Mouse (Mus musculus): ENCODE data around the gene Cyp4f40. TPM values are rescaled to one million over a fixed set of nuclear protein-coding genes. Genes with fewer than 3 reads are reported as not detected.
A peak's percentile ranks its signal among the peaks of the same experiment; 100 is the strongest.
"Not testable (repeated sequence)": the region's sequence is repeated elsewhere in the genome, so short reads cannot be mapped to it uniquely, and the experiment has no call there.

Cyp4f40 gene
- total RNA-seq (2021), result not detected
- long read RNA-seq, experiment 1, result 0 reads
- long read RNA-seq, experiment 2, result 0 reads

DNA sequence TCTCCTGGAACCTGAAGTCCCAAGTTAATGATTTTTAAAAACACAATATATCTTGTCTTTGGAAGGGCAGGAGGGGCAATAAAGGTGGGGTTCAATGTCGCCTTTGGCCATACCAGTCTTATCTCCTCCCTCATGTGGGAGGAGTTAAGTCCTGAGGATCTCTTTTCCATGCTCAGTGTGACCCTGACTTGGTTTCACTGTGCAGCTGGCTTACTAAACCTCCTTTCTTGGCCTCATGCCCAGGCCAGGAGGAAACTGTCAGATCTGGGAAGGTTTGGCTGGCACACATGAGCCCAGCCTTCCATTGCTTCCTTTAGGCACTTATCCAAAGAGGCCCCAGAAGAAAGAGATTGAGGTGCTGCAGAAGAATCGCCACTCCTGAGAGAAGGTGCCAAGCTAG lies at the start of gene Cyp4f40:
Gene Cyp4f40 (plus strand): TSS at position 189 of the 400 bp plus-strand sequence.
- TF ChIP-seq CTCF (IDR thresholded peaks at IDR 0.05), result no peak
- H3K4me3 ChIP-seq, result no peak within 1 kb of the TSS
- intact Hi-C loops (cut with DNase I), result no loop called here
- peak in 1 of 2 experiments; percentile 7 for DNase-seq (ENCODE audit: extremely low spot score in 1 of 2, low spot score in 2 of 2)
- no peak within 1 kb of the TSS for H3K27ac ChIP-seq

GRCm38 (mm10) chr17:32610231-32610630 lies 48.5 kb upstream of the Cyp4f40 start:
- H3K4me3 ChIP-seq; DNase-seq (ENCODE audit: extremely low spot score in 1 of 2, low spot score in 2 of 2); intact Hi-C loops (cut with DNase I); H3K27ac ChIP-seq: not testable (repeated sequence)

DNA sequence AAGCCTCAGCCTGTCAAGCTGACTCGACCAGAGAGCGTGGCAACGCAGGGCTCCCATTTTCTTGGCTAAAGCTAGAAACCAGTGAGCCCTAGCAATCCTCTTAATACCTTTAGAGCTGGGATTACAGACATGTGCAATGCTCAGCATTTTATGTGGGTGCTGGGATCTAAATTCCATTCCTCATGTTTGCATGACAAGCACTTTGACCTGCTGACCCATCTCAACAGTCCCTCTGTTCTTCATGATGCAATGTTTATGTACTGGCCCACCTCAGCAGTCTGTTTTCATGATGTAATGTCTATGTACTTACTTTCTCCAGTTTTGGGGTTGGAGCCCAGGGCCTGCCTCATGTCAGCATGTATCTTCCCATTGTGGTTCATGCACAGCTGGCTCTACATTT lies 47.8 kb upstream of the Cyp4f40 start:
- intact Hi-C loops (cut with DNase I), result no loop called here
- Histone ChIP-seq H3K27ac (no peak overlapping the region), H3K4me3 (no peak overlapping the region)
- TF ChIP-seq CTCF (IDR thresholded peaks at IDR 0.05), result no peak
- no peak for DNase-seq (ENCODE audit: extremely low spot score in 1 of 2, low spot score in 2 of 2)

- no peak for DNase-seq (ENCODE audit: extremely low spot score in 1 of 2, low spot score in 2 of 2)
- intact Hi-C loops (cut with DNase I), result no loop called here
- Histone ChIP-seq H3K4me3 (no peak overlapping the region), H3K27ac (no peak overlapping the region)
- no peak for TF ChIP-seq CTCF (IDR thresholded peaks at IDR 0.05)
Observed at GRCm38 (mm10) chr17:32612417-32612816, 46.3 kb upstream of the Cyp4f40 start.

GRCm38 (mm10) chr17:32617252-32617651 lies 41.4 kb upstream of the Cyp4f40 start:
- TF ChIP-seq CTCF (IDR thresholded peaks at IDR 0.05), result no peak
- intact Hi-C loops (cut with DNase I), result no loop called here
- Histone ChIP-seq H3K4me3 (no peak overlapping the region), H3K27ac (no peak overlapping the region)
- no peak for DNase-seq (ENCODE audit: extremely low spot score in 1 of 2, low spot score in 2 of 2)

DNA sequence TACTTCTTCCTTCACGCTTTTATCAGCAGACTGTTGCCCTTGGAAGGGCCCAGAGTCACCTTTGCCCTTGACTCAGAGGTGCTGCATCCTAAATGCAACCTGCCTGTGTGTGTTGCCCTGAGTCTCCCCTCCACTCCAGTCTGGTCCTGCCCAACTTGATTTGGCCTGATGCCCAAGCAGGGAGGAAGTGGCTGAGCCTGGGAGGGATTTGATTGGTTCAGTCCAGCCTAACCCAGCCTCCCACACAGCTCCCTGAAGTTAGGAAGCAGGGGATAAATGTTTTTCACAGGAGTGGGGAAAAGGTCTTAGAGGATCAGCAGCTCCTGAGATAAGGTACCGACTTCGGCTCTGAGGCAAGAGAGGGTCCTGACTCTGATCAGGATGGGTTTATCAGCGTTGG lies 37.7 kb upstream of the Cyp4f40 start, which contains the start of gene Cyp4f37:
Gene Cyp4f37 (plus strand): TSS at position 292 of the 400 bp plus-strand sequence.
- H3K27ac ChIP-seq; intact Hi-C loops (cut with DNase I); H3K4me3 ChIP-seq; DNase-seq (ENCODE audit: extremely low spot score in 1 of 2, low spot score in 2 of 2): not testable (repeated sequence)

- not testable (repeated sequence) for H3K27ac ChIP-seq; H3K4me3 ChIP-seq; DNase-seq (ENCODE audit: extremely low spot score in 1 of 2, low spot score in 2 of 2)
- intact Hi-C loops (cut with DNase I), result loop anchor here (10.0 kb wide), 2 partner anchors 235 to 265 kb away; partner anchors contain the start of gene Zfp870
Observed at GRCm38 (mm10) chr17:32629726-32630125, 29.0 kb upstream of the Cyp4f40 start.

- DNase-seq (ENCODE audit: extremely low spot score in 1 of 2, low spot score in 2 of 2), result no peak
- no peak for TF ChIP-seq CTCF (IDR thresholded peaks at IDR 0.05)
- intact Hi-C loops (cut with DNase I), result loop anchor here (10.0 kb wide), 2 partner anchors 233 to 263 kb away; partner anchors contain the start of gene Zfp870
- Histone ChIP-seq H3K4me3 (no peak overlapping the region), H3K27ac (no peak overlapping the region)
Observed at GRCm38 (mm10) chr17:32631936-32632335, 26.8 kb upstream of the Cyp4f40 start.

DNA sequence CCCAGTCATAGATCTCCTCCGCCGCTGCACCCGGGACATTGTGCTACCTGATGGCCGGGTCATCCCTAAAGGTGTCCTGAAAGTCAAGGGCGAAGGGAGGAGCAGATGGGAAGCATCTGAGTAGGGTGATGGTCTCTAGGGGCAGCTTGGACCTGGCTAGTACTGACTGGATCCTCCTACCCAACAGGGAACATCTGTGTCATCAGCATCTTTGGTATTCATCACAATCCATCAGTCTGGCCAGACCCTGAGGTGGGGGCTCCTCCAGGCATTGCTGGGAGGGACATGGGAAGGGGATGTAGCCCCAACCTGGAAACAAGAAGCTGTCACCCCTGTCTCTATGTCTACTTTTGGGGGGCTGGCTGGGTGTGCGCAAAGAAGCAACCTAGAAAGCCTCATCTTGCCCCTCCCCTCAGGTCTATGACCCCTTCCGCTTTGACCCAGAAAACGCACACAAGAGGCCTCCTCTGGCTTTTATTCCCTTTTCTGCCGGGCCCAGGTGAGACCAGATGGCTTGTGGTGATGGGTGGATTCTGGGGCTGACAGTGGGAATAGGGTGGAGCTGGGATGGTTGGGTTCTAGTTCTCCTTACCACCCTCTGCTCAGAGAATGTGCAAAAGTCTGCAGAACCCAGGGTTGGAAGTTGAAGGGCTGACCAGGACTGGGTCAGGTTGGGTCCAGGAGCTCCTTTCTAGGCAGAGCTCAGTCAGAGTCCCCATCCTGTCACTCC lies 24.3 kb upstream of the Cyp4f40 start:
- intact Hi-C loops (cut with DNase I), result loop anchor here (2.0 to 10.0 kb wide), 4 partner anchors 46 to 316 kb away; partner anchors contain the start of gene Zfp870
- peak overlapping the region; percentile 44 for H3K4me3 ChIP-seq
- DNase-seq (ENCODE audit: extremely low spot score in 1 of 2, low spot score in 2 of 2); H3K27ac ChIP-seq: not testable (repeated sequence)

DNA sequence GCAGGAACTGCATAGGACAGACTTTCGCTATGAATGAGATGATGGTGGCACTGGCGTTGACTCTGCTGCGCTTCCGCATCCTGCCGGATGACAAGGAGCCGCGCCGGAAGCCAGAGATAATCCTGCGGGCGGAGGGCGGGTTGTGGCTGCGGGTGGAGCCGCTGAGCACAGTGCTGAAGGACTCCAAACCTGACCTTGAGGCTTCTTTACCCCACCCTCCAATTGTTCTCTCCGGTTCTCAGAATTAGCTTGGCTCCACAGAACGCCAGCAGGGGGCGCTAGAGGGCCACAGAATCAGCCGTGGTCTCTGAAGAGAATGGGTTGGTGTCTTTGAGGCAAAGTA lies 23.8 kb upstream of the Cyp4f40 start:
- intact Hi-C loops (cut with DNase I), result loop anchor here (2.0 to 10.0 kb wide), 4 partner anchors 46 to 316 kb away; partner anchors contain the start of gene Zfp870
- TF ChIP-seq CTCF (IDR thresholded peaks at IDR 0.05), result peak; percentile 99
- peak overlapping the region; percentile 44 for H3K4me3 ChIP-seq
- H3K27ac ChIP-seq, result no peak overlapping the region
- DNase-seq (ENCODE audit: extremely low spot score in 1 of 2, low spot score in 2 of 2), result peak; percentile 80 to 88

DNA sequence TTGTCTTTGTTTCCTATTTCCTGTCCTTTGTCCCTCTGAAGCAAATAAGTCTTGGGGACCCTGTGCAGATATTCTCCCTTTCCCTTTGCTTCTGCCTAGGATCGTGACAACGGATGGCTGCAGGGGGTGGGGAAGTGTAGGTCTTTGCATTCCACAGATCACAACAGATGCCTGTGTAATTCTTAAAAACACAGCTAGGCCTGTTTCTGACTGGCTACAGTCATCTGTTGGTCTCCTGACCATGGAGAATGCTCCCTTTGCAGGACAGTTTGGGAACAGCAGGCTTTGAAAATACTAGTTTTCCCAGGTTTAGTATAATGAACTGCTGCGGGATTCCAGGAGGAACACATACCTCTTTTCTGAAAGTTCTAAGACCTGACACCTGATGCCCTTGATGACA lies 22.4 kb upstream of the Cyp4f40 start:
- Histone ChIP-seq H3K4me3 (no peak overlapping the region), H3K27ac (no peak overlapping the region)
- no peak for TF ChIP-seq CTCF (IDR thresholded peaks at IDR 0.05)

DNA sequence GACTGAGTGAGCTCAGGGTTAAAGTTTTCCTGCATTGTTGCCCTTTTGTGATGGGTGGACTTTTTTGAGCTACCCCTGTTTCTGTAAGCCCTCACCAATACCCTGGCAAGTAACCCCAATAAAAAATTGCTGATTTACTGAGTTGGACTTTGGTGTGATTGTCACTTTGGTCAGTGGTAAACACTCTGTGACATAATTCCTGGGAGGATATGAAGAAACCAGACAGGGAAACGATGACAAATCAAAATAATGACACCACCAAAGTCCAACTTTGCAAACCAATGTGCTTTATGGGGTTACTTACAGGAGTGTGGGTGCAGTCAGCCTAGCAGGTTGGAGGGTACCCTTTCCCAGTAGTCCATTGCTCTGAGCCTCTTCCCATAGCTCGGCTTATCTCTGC lies 21.5 kb upstream of the Cyp4f40 start:
- Histone ChIP-seq H3K4me3 (no peak overlapping the region), H3K27ac (no peak overlapping the region)
- no peak for DNase-seq (ENCODE audit: extremely low spot score in 1 of 2, low spot score in 2 of 2)
- no peak for TF ChIP-seq CTCF (IDR thresholded peaks at IDR 0.05)
- intact Hi-C loops (cut with DNase I), result loop anchor here (10.0 kb wide), 2 partner anchors 228 to 258 kb away; partner anchors contain the start of gene Zfp870

More for the DNA sequence above, 22.4 kb upstream of the Cyp4f40 start:
- DNase-seq (ENCODE audit: extremely low spot score in 1 of 2, low spot score in 2 of 2), result no peak
- intact Hi-C loops (cut with DNase I), result loop anchor here (10.0 kb wide), 2 partner anchors 228 to 258 kb away; partner anchors contain the start of gene Zfp870

- no peak for DNase-seq (ENCODE audit: extremely low spot score in 1 of 2, low spot score in 2 of 2)
- Histone ChIP-seq H3K27ac (no peak overlapping the region), H3K4me3 (no peak overlapping the region)
- intact Hi-C loops (cut with DNase I), result no loop called here
- no peak for TF ChIP-seq CTCF (IDR thresholded peaks at IDR 0.05)
Observed at GRCm38 (mm10) chr17:32646631-32647030, 12.1 kb upstream of the Cyp4f40 start.

Data from left cerebral cortex, adult 2 months (tissue).